Mouse (Mus musculus): ENCODE results near the gene Bcl11b.

Gene Bcl11b

GRCm38 (mm10) chr12:107887621-107888020 is 115.8 kb downstream of the Bcl11b start:
- no peak for DNase-seq

DNA sequence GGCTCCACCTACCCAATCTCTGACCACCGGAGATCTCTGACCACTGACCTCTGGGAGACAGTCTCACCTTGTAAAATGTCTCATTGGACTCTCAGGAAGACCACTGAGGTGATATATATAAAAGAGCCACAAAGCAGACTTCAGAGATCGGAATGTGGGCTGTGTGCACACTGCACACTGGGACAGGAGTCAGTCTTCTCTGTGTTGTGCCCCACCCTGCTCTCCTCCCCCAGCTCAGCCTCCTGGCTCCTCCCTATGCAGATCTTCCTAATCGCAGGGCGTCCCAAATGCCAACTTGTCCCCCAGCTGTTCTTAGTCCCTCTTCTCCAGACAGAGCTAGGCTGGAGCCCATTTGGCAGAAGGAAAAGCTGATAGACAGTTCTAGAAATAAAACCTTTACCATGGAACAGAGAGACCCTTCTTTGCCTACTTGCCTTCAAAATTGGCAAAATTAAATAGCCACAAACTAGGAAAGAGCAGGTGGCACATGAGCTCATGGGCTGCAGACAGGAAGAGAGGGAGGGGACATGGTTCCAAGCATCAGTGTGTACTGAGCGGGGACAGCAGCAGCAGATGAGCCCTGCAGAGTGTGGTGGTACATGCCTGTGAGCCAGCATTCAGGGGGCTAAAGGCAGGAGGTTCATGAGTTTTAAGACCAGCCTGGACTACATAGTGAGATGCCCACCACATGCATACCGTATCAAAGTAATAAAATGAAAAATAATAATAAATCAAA is 118.9 kb downstream of the Bcl11b start:
- DNase-seq, result no peak

DNA sequence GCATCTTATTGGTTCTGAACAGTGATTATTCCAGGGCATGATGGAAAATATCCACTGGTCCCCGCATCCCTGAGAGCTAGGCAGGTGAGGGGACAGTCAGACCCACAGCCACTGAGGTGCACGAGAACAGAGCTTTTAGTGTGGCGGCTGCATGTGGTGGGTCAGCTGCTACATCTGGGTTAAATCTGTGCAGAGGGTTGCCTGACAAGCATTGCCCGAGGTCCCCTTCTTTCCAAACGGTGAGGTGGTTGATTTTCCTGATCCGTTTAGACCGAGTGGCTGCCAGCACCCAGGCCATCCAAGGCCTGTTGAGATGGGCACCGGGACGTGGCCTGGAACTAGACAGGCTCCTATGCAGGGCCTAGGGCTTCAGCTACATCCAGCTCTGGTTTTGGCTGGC is 121.7 kb downstream of the Bcl11b start:
- DNase-seq, result no peak

GRCm38 (mm10) chr12:107880748-107881147 is 122.7 kb downstream of the Bcl11b start:
- DNase-seq, result no peak

DNA sequence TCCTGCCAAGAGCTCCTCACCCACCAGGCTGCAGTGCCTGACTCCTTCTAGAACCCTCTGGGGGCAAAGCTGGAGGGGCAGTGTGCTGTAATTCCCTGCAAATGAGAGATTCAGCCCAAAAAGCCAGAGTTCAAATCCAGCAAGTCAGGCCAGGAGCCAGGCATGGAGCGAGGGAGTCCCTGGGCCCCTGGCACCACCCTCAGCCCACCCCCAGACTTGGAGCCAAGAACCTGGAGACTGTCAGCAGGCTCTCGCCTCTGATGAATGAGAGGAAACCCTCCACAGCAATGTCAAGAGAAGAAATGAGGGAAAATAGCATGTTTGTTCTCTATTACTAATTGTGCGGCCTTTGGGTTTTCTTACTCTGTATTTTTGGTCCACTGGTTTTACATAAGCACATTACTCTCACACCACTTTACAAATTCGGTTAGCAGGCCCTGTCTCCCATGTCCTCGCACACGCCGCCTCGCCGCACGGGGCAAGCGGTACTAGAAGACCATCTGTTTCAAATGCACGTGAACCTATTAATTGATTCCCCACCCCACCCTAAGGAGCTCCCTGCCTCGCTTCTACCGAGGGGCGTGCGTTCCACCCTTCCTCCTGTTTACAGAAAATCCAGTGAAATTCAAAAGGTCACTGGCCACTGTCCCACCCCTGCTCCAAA is 124.2 kb downstream of the Bcl11b start:
- DNase-seq, result no peak

DNA sequence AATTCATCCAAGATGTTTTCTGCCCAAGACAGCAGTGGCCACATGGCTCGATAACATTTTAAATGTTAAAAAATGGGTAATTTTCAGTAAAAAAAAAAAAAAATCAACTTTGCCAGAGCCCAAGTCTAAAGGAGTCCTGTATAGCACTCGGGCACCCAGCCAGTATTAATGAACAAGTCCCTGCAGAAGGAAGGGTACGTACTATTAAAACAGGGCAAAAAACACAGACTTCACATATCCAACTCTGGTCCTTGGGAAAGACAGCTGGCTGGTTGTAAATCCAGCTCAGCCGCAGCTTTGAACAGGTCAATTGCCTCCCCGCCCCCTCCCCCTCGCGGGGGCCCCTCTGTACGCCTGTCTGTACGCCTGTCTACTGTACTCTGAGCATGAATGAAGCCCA is 127.2 kb downstream of the Bcl11b start:
- DNase-seq, result no peak

- DNase-seq, result no peak
Measured at GRCm38 (mm10) chr12:107874467-107875142, 128.8 kb downstream of the Bcl11b start.

- no peak for DNase-seq
Measured at GRCm38 (mm10) chr12:107869526-107870050, 133.8 kb downstream of the Bcl11b start.

GRCm38 (mm10) chr12:107868291-107868690 is 135.1 kb downstream of the Bcl11b start:
- DNase-seq, result no peak
